Mouse (Mus musculus): ENCODE measurements at regions not wholly inside any gene's neighbourhood (a gene's known extent, or its start where the extent isn't known, plus 50 kb on each side); places are given as distances from the start of the nearest gene placed in this dataset.

- intact Hi-C loops (cut with DNase I) = no loop called here
These were observed 59.0 kb upstream of the Ifngr1 start for GRCm38 (mm10) chr10:19532790-19533189.

- intact Hi-C loops (cut with DNase I) = no loop called here
These were observed 57.9 kb upstream of the Ifngr1 start for GRCm38 (mm10) chr10:19533846-19534245.

All from adrenal gland (tissue).